Mouse (Mus musculus) forebrain, embryonic 11.5 days (tissue): Measurements from ENCODE around the gene Gm42878. TPM values are rescaled to one million over a fixed set of nuclear protein-coding genes. Genes with fewer than 3 reads are reported as not detected.
A peak's percentile ranks its signal among the peaks of the same experiment; 100 is the strongest.

Experiments used
- ATAC-seq: fragments of 200-750 bp; cut with Nextera tagmentation; replicated peaks from 2 replicates; pipeline ENCODE4 v1.8.0; 2017; ENCODE audit warnings: moderate TSS enrichment; ENCODE audit not compliant: low FRiP score
- DNase-seq: peaks from one replicate; pipeline ENCODE4 v3.0.0-alpha.2; 2017; ENCODE audit warnings: low spot score
- H3K27ac ChIP-seq: fragments of 300-500 bp; sonication (generic); 2 replicates; pipeline ENCODE4 v1.5.1; 2014; ENCODE audit warnings: low read depth, low read length
- H3K27me3 ChIP-seq: fragments of 300-500 bp; sonication (generic); 2 replicates; pipeline ENCODE4 v1.6.1; 2014; ENCODE audit warnings: mild to moderate bottlenecking, low read length, mixed read lengths; ENCODE audit not compliant: control insufficient read depth, insufficient read depth
- H3K36me3 ChIP-seq: fragments of 300-500 bp; sonication (generic); 2 replicates; pipeline ENCODE4 v1.6.1; 2014; ENCODE audit warnings: mild to moderate bottlenecking, low read length, moderate library complexity, mixed read lengths; ENCODE audit not compliant: control insufficient read depth, insufficient read depth
- H3K4me1 ChIP-seq: fragments of 300-500 bp; sonication (generic); replicated peaks from 2 replicates; pipeline ENCODE4 v1.6.1; 2014; ENCODE audit warnings: low read length, mixed read lengths; ENCODE audit not compliant: control insufficient read depth, insufficient read depth
- H3K4me2 ChIP-seq: fragments of 300-500 bp; sonication (generic); 2 replicates; pipeline ENCODE4 v1.6.1; 2014; ENCODE audit warnings: low read depth, mild to moderate bottlenecking, low read length, moderate library complexity, mixed read lengths; ENCODE audit not compliant: severe bottlenecking
- H3K4me3 ChIP-seq: fragments of 300-500 bp; sonication (generic); 2 replicates; pipeline ENCODE4 v1.5.1; 2014; ENCODE audit warnings: low read depth, low read length
- H3K9ac ChIP-seq: fragments of 300-500 bp; sonication (generic); 2 replicates; pipeline ENCODE4 v1.6.1; 2014; ENCODE audit warnings: low read length
- H3K9me3 ChIP-seq: fragments of 300-500 bp; sonication (generic); 2 replicates; pipeline ENCODE4 v1.6.1; 2016; ENCODE audit warnings: low read length, mixed read lengths; ENCODE audit not compliant: control insufficient read depth
- WGBS: fragments of 180-500 bp; shearing (Covaris S2); extraction: QIAGEN DNeasy Blood & Tissue Kit; methylation state at CpG from one replicate; pipeline ENCODE4 v1.1.7; 2014; 5-methylcytosine and 5-hydroxymethylcytosine counted together
- polyA plus RNA-seq: library from polyadenylated mRNA; unstranded; fragments of >200 nt; fragmentation: Nextera tagmentation; extraction: Ambion mirVana; gene quantifications from 2 replicates; pipeline ENCODE4 v1.2.1, GENCODE M21; 2014

Gm42878 gene
- polyA plus RNA-seq, 1 experiment from 2014 or later, result not detected

GRCm38 (mm10) chr5:121570787-121571186 lies 25.5 kb upstream of the Gm42878 start:
- no peak for ATAC-seq
- no peaks in the 10 kb centered on the region for H3K4me1 ChIP-seq
- H3K9me3 ChIP-seq, result no peaks in the 10 kb centered on the region
- no peak overlapping the region for H3K4me2 ChIP-seq
- 83% methylated on average over 1 of the region's 1 CpGs for WGBS
- no peak overlapping the region for H3K9ac ChIP-seq
- H3K36me3 ChIP-seq, result no peaks in the 10 kb centered on the region; the same call in 1 of the 2 replicates
- no peak overlapping the region for H3K4me3 ChIP-seq
- H3K27me3 ChIP-seq, result no peaks in the 10 kb centered on the region
- no peak overlapping the region for H3K27ac ChIP-seq
- no peak for DNase-seq

GRCm38 (mm10) chr5:121569881-121570420 lies 24.7 kb upstream of the Gm42878 start:
- H3K27me3 ChIP-seq, result no peaks in the 10 kb centered on the region
- no peak for ATAC-seq
- no peaks in the 10 kb centered on the region; the same call in 1 of the 2 replicates for H3K36me3 ChIP-seq
- H3K4me1 ChIP-seq, result no peaks in the 10 kb centered on the region
- H3K9ac ChIP-seq, result no peak overlapping the region
- H3K4me3 ChIP-seq, result no peak overlapping the region
- no peaks in the 10 kb centered on the region for H3K9me3 ChIP-seq
- H3K27ac ChIP-seq, result no peak overlapping the region
- DNase-seq, result no peak
- H3K4me2 ChIP-seq, result no peak overlapping the region
- WGBS, result 84% methylated on average over 8 of the region's 9 CpGs

- no peak for DNase-seq
- no peak overlapping the region for H3K4me3 ChIP-seq
- no peak overlapping the region for H3K27ac ChIP-seq
- H3K27me3 ChIP-seq, result no peaks in the 10 kb centered on the region
- H3K4me2 ChIP-seq, result no peak overlapping the region
- no peaks in the 10 kb centered on the region for H3K9me3 ChIP-seq
- no peak for ATAC-seq
- WGBS, result 91% methylated on average over 16 of the region's 16 CpGs
- H3K36me3 ChIP-seq, result no peaks in the 10 kb centered on the region; the same call in 1 of the 2 replicates
- no peak overlapping the region for H3K9ac ChIP-seq
- H3K4me1 ChIP-seq, result peaks cover 3% of the 10 kb centered on the region; the same call in 1 of the 2 replicates
Observed at GRCm38 (mm10) chr5:121566035-121566681, 20.9 kb upstream of the Gm42878 start.

GRCm38 (mm10) chr5:121564468-121564895 lies 19.2 kb upstream of the Gm42878 start:
- 12% methylated on average over 11 of the region's 11 CpGs for WGBS
- H3K9ac ChIP-seq, result peak overlapping the region; percentile 33; the same call in 1 of the 2 replicates
- no peaks in the 10 kb centered on the region for H3K27me3 ChIP-seq
- H3K27ac ChIP-seq, result no peak overlapping the region
- no peaks in the 10 kb centered on the region for H3K36me3 ChIP-seq
- no peak overlapping the region for H3K4me3 ChIP-seq
- peak overlapping the region; percentile 15; the same call in 1 of the 2 replicates for H3K4me2 ChIP-seq
- H3K9me3 ChIP-seq, result no peaks in the 10 kb centered on the region
- H3K4me1 ChIP-seq, result peaks cover 3% of the 10 kb centered on the region; the same call in 1 of the 2 replicates
- DNase-seq (peak; percentile 95), ATAC-seq (no peak)

GRCm38 (mm10) chr5:121562436-121562835 lies 17.2 kb upstream of the Gm42878 start:
- no peak overlapping the region for H3K4me3 ChIP-seq
- no peaks in the 10 kb centered on the region for H3K36me3 ChIP-seq
- H3K4me1 ChIP-seq, result peaks cover 3% of the 10 kb centered on the region; the same call in 1 of the 2 replicates
- no peak overlapping the region for H3K9ac ChIP-seq
- ATAC-seq (no peak), DNase-seq (no peak)
- H3K4me2 ChIP-seq, result no peak overlapping the region
- H3K27me3 ChIP-seq, result no peaks in the 10 kb centered on the region
- H3K9me3 ChIP-seq, result no peaks in the 10 kb centered on the region
- no peak overlapping the region for H3K27ac ChIP-seq
- 90% methylated on average over 3 of the region's 3 CpGs for WGBS

- WGBS, result 87% methylated on average over 7 of the region's 7 CpGs
- H3K36me3 ChIP-seq, result no peaks in the 10 kb centered on the region
- H3K4me3 ChIP-seq, result no peak overlapping the region
- H3K9ac ChIP-seq, result no peak overlapping the region
- no peak for DNase-seq
- H3K27me3 ChIP-seq, result no peaks in the 10 kb centered on the region
- H3K27ac ChIP-seq, result no peak overlapping the region
- no peak for ATAC-seq
- H3K4me1 ChIP-seq, result peaks cover 5% of the 10 kb centered on the region; the same call in 1 of the 2 replicates
- no peaks in the 10 kb centered on the region for H3K9me3 ChIP-seq
- H3K4me2 ChIP-seq, result no peak overlapping the region
Observed at GRCm38 (mm10) chr5:121549196-121549595, 3.9 kb upstream of the Gm42878 start.

- no peak overlapping the region for H3K27ac ChIP-seq
- no peak for ATAC-seq
- H3K4me3 ChIP-seq, result no peak overlapping the region
- H3K27me3 ChIP-seq, result no peaks in the 10 kb centered on the region
- H3K9me3 ChIP-seq, result no peaks in the 10 kb centered on the region
- peaks cover 8% of the 10 kb centered on the region; the same call in 1 of the 2 replicates for H3K4me1 ChIP-seq
- no peak for DNase-seq
- H3K36me3 ChIP-seq, result no peaks in the 10 kb centered on the region
- 94% methylated on average over 3 of the region's 3 CpGs for WGBS
- H3K4me2 ChIP-seq, result no peak overlapping the region
- no peak overlapping the region for H3K9ac ChIP-seq
Observed at GRCm38 (mm10) chr5:121547084-121547483, 1.8 kb upstream of the Gm42878 start.

GRCm38 (mm10) chr5:121546530-121546895 lies 1.2 kb upstream of the Gm42878 start:
- Histone ChIP-seq H3K27ac (no peak overlapping the region), H3K9me3 (no peaks in the 10 kb centered on the region), H3K4me2 (peak overlapping the region; percentile 42), H3K4me1 (peaks cover 8% of the 10 kb centered on the region; the same call in 1 of the 2 replicates), H3K4me3 (peak overlapping the region; percentile 100), H3K36me3 (no peaks in the 10 kb centered on the region), H3K9ac (peak overlapping the region; percentile 98), H3K27me3 (no peaks in the 10 kb centered on the region)
- DNase-seq, result peak; percentile 64
- 0 out of 2 replicates have a peak, but pooled peaks have one; percentile 31 for ATAC-seq
- 47% methylated on average over 6 of the region's 6 CpGs for WGBS
